Mouse (Mus musculus): ENCODE measurements around the gene Pgm2. TPM values are rescaled to one million over a fixed set of nuclear protein-coding genes. Genes with fewer than 3 reads are reported as not detected.
A peak's percentile ranks its signal among the peaks of the same experiment; 100 is the strongest.

The Pgm2 gene
- total and polyA plus RNA-seq, 2 experiments from 2014 or later: 12.6 to 14.0 TPM

DNA sequence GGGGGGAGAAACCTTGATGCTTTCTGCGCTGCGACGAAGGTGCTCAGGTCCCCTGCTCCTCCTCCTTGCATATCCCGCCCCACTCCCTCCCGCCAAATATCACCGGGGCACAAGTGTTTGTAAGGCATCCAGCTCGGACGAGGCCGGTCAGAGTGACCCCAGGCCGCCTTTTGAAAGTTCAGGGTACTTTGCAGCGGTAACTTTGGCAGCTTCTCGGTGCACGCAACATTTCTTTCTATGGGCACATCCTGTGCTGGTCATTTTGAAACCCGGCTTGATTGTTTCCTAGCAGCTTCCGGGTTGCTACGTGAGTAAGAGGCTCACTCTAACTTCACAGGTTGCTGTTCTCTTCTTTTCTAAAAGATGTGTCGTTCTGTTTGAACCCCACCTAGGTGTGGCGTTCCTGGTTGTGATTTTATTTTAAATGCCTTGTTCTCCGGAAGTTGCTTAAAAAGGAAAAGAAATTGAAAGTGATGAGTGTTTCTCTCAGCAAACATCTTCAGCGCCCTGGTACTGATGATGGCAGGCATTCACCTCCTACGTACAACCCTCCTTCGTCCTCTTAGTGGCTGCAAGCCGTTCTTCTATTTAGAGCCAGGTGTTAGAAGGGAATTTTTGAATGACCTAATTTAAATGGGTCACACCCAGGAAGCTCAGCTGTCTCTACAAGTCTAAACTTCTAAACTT, 68.1 kb downstream of the Pgm2 start:
- H3K9ac ChIP-seq (replicated peaks; ENCODE audit: low read length, poor library complexity, severe bottlenecking): 0 out of 2 replicates have a peak overlapping the region, but pooled peaks have one; percentile 47
- H3K4me1 ChIP-seq (ENCODE audit: insufficient read depth, low read length): no peaks in the 10 kb centered on the region
- no peak for ATAC-seq (ENCODE audit: low FRiP score)
- H3K27me3 ChIP-seq (ENCODE audit: insufficient read depth, low read length): peaks cover 13% of the 10 kb centered on the region; the same call in 1 of the 2 replicates
- no peaks in the 10 kb centered on the region for H3K9me3 ChIP-seq (ENCODE audit: low read length)
- H3K4me2 ChIP-seq (ENCODE audit: low read depth, low read length, poor library complexity, severe bottlenecking): peak overlapping the region; percentile 100
- no peak overlapping the region for H3K27ac ChIP-seq (ENCODE audit: low read depth, low read length)
- DNase-seq (ENCODE audit: low spot score): no peak
- under 1% methylated on average over 23 of the region's 23 CpGs for WGBS
- no peak for TF ChIP-seq CTCF (IDR thresholded peaks at IDR 0.05)
- peak overlapping the region; percentile 73 for H3K4me3 ChIP-seq (ENCODE audit: low read depth, low read length)
- no peaks in the 10 kb centered on the region for H3K36me3 ChIP-seq (ENCODE audit: insufficient read depth, low read length)

DNA sequence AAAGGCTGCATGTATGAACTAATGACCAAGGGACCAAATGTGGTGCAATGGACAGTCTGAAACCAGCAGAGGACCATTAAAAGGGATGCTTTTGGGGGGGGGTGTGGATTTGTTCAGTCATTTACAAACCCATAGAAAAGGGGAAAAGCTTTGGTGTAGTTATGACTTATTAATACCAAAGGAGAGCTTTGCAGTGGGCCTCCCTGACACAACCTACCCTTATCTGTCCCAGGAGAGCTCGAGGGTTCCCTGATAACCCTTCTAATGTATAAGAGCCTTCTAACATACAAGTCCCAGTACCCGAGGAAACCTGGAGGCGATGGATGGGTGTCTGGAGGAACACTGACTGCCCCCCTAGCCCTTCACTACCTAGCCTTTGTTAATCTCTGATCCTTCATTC, 69.2 kb downstream of the Pgm2 start:
- WGBS: 90% methylated on average over 3 of the region's 3 CpGs
- no peak overlapping the region for H3K27ac ChIP-seq (ENCODE audit: low read depth, low read length)
- no peak overlapping the region for H3K4me3 ChIP-seq (ENCODE audit: low read depth, low read length)
- no peaks in the 10 kb centered on the region for H3K9me3 ChIP-seq (ENCODE audit: low read length)
- no peaks in the 10 kb centered on the region for H3K4me1 ChIP-seq (ENCODE audit: insufficient read depth, low read length)
- DNase-seq (ENCODE audit: low spot score): no peak
- H3K27me3 ChIP-seq (ENCODE audit: insufficient read depth, low read length): peaks cover 13% of the 10 kb centered on the region; the same call in 1 of the 2 replicates
- no peak overlapping the region for H3K4me2 ChIP-seq (ENCODE audit: low read depth, low read length, poor library complexity, severe bottlenecking)
- no peak overlapping the region for H3K9ac ChIP-seq (replicated peaks; ENCODE audit: low read length, poor library complexity, severe bottlenecking)
- H3K36me3 ChIP-seq (ENCODE audit: insufficient read depth, low read length): no peaks in the 10 kb centered on the region
- no peak for TF ChIP-seq CTCF (IDR thresholded peaks at IDR 0.05)
- no peak for ATAC-seq (ENCODE audit: low FRiP score)

DNA sequence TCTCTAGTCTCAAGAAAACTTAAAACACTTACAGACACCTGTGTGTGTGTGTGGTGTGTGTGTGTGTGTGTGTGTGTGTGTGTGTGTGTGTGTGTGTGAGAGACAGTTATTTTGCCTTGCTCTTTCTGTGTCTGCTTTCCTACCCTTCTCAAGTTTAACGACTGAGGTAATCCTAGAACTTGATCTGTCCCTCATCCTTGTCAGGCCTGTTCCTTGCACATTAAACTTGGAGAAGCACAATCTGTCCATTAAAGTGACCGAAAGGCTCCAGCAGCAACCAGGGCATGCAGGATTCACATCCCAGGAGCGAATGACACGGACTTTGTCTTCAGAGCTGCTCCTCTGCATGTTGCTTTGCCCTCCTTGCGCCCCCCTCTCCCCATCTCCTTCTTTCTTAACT, 69.8 kb downstream of the Pgm2 start:
- Histone ChIP-seq H3K4me2 (ENCODE audit: low read depth, low read length, poor library complexity, severe bottlenecking) (no peak overlapping the region), H3K27me3 (ENCODE audit: insufficient read depth, low read length) (peaks cover 13% of the 10 kb centered on the region; the same call in 1 of the 2 replicates), H3K4me3 (ENCODE audit: low read depth, low read length) (no peak overlapping the region), H3K9me3 (ENCODE audit: low read length) (no peaks in the 10 kb centered on the region), H3K9ac (replicated peaks; ENCODE audit: low read length, poor library complexity, severe bottlenecking) (no peak overlapping the region), H3K36me3 (ENCODE audit: insufficient read depth, low read length) (no peaks in the 10 kb centered on the region), H3K4me1 (ENCODE audit: insufficient read depth, low read length) (no peaks in the 10 kb centered on the region), H3K27ac (ENCODE audit: low read depth, low read length) (no peak overlapping the region)
- DNase-seq (ENCODE audit: low spot score) (no peak), ATAC-seq (ENCODE audit: low FRiP score) (no peak)
- WGBS: 92% methylated on average over 5 of the region's 5 CpGs
- no peak for TF ChIP-seq CTCF (IDR thresholded peaks at IDR 0.05)

DNA sequence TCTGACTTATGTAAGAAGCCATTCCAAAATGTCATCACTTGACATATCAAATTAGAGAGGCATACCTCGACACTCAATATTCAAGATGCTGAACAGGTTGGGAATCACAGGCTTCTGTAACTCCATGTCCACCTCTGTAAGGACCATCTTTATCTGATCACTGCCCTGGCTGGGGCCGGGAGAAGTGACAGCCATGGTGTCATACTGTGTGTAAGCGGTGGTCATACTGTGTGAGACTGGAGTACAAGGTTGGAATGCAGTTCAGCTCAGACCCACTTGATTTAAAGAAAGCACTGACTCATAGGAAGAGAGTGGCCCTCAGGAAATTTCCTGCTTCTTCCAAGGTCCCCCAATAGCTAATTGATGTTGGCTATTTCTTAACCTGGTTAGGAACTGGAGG, 71.7 kb downstream of the Pgm2 start:
- H3K27me3 ChIP-seq (ENCODE audit: insufficient read depth, low read length): 0 out of 2 replicates have a peak, but pooled peaks cover 6% of the 10 kb centered on the region
- H3K9ac ChIP-seq (replicated peaks; ENCODE audit: low read length, poor library complexity, severe bottlenecking): no peak overlapping the region
- no peak overlapping the region for H3K4me2 ChIP-seq (ENCODE audit: low read depth, low read length, poor library complexity, severe bottlenecking)
- no peak for DNase-seq (ENCODE audit: low spot score)
- no peaks in the 10 kb centered on the region for H3K4me1 ChIP-seq (ENCODE audit: insufficient read depth, low read length)
- no peak overlapping the region for H3K4me3 ChIP-seq (ENCODE audit: low read depth, low read length)
- no peak overlapping the region for H3K27ac ChIP-seq (ENCODE audit: low read depth, low read length)
- WGBS: 96% methylated on average over 3 of the region's 3 CpGs
- H3K36me3 ChIP-seq (ENCODE audit: insufficient read depth, low read length): no peaks in the 10 kb centered on the region
- no peaks in the 10 kb centered on the region for H3K9me3 ChIP-seq (ENCODE audit: low read length)
- no peak for TF ChIP-seq CTCF (IDR thresholded peaks at IDR 0.05)
- ATAC-seq (ENCODE audit: low FRiP score): no peak

DNA sequence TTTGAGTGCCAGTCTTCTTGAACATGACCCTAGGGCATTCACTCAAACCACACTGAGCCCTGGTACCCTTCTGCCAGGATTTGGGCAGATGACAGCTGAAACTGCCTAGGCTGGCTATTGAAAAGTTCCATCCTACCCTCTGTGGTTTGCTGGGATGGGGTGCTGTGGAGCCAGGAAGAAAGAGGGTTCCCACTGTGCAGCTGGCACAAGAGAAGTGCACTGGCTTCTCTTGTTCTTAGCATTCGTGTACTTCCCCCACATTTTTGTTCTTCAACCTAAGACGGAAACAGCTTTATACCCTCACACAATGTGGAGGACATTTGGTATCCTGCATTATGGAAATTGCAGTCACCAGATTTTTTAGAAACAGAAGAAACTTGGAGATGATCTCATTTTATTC, 73.1 kb downstream of the Pgm2 start:
- no peak for DNase-seq (ENCODE audit: low spot score)
- Histone ChIP-seq H3K4me3 (ENCODE audit: low read depth, low read length) (no peak overlapping the region), H3K36me3 (ENCODE audit: insufficient read depth, low read length) (no peaks in the 10 kb centered on the region), H3K9me3 (ENCODE audit: low read length) (no peaks in the 10 kb centered on the region), H3K4me1 (ENCODE audit: insufficient read depth, low read length) (no peaks in the 10 kb centered on the region), H3K27ac (ENCODE audit: low read depth, low read length) (no peak overlapping the region), H3K4me2 (ENCODE audit: low read depth, low read length, poor library complexity, severe bottlenecking) (no peak overlapping the region), H3K27me3 (ENCODE audit: insufficient read depth, low read length) (0 out of 2 replicates have a peak, but pooled peaks cover 6% of the 10 kb centered on the region), H3K9ac (replicated peaks; ENCODE audit: low read length, poor library complexity, severe bottlenecking) (no peak overlapping the region)
- no peak for ATAC-seq (ENCODE audit: low FRiP score)
- WGBS: 60% methylated on average over 2 of the region's 2 CpGs
- TF ChIP-seq CTCF (IDR thresholded peaks at IDR 0.05): no peak

DNA sequence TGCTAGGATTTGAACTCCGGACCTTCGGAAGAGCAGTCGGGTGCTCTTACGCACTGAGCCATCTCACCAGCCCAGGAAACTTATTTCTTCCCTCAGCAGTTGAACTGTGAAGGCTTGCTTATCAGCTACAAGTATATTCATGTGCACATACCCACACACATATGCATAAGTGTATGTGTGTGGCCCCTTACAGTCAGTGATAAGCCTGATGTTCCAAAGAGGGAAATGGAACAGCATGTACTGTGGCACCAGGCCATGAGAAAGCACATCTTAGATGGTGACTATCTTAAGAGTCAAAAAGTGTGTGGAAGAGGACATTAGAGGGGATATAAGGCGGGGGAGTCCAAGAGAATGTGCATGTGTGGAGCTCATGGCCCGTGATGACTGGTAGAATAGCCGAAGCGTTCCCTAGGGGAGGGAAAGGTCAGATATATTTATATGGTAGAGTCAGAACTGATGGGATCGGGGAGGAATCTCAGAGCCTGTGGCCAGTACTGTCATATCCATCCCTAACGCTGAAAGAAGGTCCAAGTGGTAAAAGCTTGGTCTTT, 76.3 kb downstream of the Pgm2 start:
- WGBS: 95% methylated on average over 10 of the region's 10 CpGs
- no peak for DNase-seq (ENCODE audit: low spot score)
- Histone ChIP-seq H3K4me1 (ENCODE audit: insufficient read depth, low read length) (no peaks in the 10 kb centered on the region), H3K9me3 (ENCODE audit: low read length) (no peaks in the 10 kb centered on the region), H3K27me3 (ENCODE audit: insufficient read depth, low read length) (no peaks in the 10 kb centered on the region), H3K27ac (ENCODE audit: low read depth, low read length) (no peak overlapping the region), H3K9ac (replicated peaks; ENCODE audit: low read length, poor library complexity, severe bottlenecking) (no peak overlapping the region), H3K4me2 (ENCODE audit: low read depth, low read length, poor library complexity, severe bottlenecking) (no peak overlapping the region), H3K4me3 (ENCODE audit: low read depth, low read length) (no peak overlapping the region), H3K36me3 (ENCODE audit: insufficient read depth, low read length) (no peaks in the 10 kb centered on the region)
- TF ChIP-seq CTCF (IDR thresholded peaks at IDR 0.05): no peak
- no peak for ATAC-seq (ENCODE audit: low FRiP score)
